Comparison of ENCODE assay signal across 10 mouse cellular contexts in the genomic region with DNA sequence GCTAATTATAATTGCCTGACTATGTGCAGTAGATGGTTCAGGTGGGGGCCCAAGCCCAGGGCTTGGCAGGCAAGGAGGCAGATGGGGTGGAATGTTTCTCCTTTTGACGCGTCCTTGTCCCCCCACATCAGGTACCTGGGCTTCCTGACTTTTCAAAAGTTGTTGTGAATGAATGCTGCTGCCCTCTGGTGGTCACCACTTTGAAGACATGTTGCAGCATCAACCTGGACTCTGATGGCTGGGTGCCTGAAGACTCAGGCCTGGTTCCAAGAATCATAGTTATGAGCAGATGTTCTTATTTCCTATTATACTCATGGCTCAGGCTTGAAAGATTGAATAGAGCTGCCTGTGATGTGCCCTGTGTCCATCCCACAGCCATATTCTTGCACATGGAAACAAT.
A peak's percentile ranks its signal among the peaks of the same experiment; 100 is the strongest.
DNase-seq lines count a peak whose midpoint lies in the region; TF ChIP-seq lines count a peak whose summit lies in the region.
"Had no signal": no experiment of that assay in that cellular context is flagged by ENCODE, and none has a peak within 500 bp of the region (broad histone marks: within the 10 kb centered on the region; RNA-seq: fewer than 3 reads in every experiment).

No protein-coding gene starts in this region.

- H3K36me3 ChIP-seq in spleen, adult 2 months (ENCODE audit: control insufficient read depth, insufficient read depth, low read length), result no peaks in the 10 kb centered on the region
- no peaks in the 10 kb centered on the region for H3K36me3 ChIP-seq in midbrain, embryonic 10.5 days
- H3K36me3 ChIP-seq: hindbrain, embryonic 15.5 days had no signal

- H3K4me1 ChIP-seq in spleen, adult 2 months (ENCODE audit: control insufficient read depth, insufficient read depth, insufficient read length), result no peaks in the 10 kb centered on the region
- no peaks in the 10 kb centered on the region for H3K4me1 ChIP-seq in midbrain, embryonic 10.5 days
- H3K4me1 ChIP-seq: hindbrain, embryonic 15.5 days had no signal

- H3K27ac ChIP-seq in spleen, adult 2 months (ENCODE audit: insufficient read depth, low read length), result no peak overlapping the region
- H3K27ac ChIP-seq in midbrain, embryonic 10.5 days (replicated peaks), result no peak overlapping the region
- H3K27ac ChIP-seq: hindbrain, embryonic 15.5 days had no signal

- H3K27me3 ChIP-seq in spleen, adult 2 months (ENCODE audit: control insufficient read depth, insufficient read depth, low read length), result no peaks in the 10 kb centered on the region
- no peaks in the 10 kb centered on the region for H3K27me3 ChIP-seq in midbrain, embryonic 10.5 days (ENCODE audit: low read depth, poor library complexity, severe bottlenecking)
- H3K27me3 ChIP-seq: hindbrain, embryonic 15.5 days had no signal

- WGBS in spleen, adult 2 months, result 39% methylated on average over 2 of the region's 2 CpGs
- 46% methylated on average over 2 of the region's 2 CpGs for WGBS in midbrain, embryonic 10.5 days

- peak; percentile 2 to 8 for DNase-seq in frontal cortex, postnatal 25 days (ENCODE audit: low spot score in 2 of 2)
- DNase-seq in frontal cortex, postnatal 14 days (ENCODE audit: low spot score in 2 of 2), result no peak
- peak in 1 of 2 experiments; percentile 17 for DNase-seq in spleen, adult 2 months (ENCODE audit: low read depth in 1 of 2, low spot score in 2 of 2)
- DNase-seq in spleen, postnatal 4 days (ENCODE audit: low spot score in 2 of 2), result no peak
- peak; percentile 10 for DNase-seq in cerebellum, adult 9-10 months
- peak; percentile 7 to 13 for DNase-seq in layer of hippocampus, adult 8-10 months (ENCODE audit: low spot score in 2 of 2)
- DNase-seq in retina, embryonic 14.5 days (ENCODE audit: low spot score), result peak; percentile 18
- DNase-seq in midbrain, embryonic 10.5 days (ENCODE audit: low spot score), result no peak

- no peak overlapping the region for H3K4me3 ChIP-seq in spleen, adult 2 months (ENCODE audit: extremely low read depth, insufficient read depth, insufficient read length)
- H3K4me3 ChIP-seq in midbrain, embryonic 10.5 days, result no peak overlapping the region
- H3K4me3 ChIP-seq: hindbrain, embryonic 15.5 days; myocyte had no signal

- H3K9me3 ChIP-seq in midbrain, embryonic 10.5 days (replicated peaks), result no peaks in the 10 kb centered on the region
- H3K9me3 ChIP-seq: hindbrain, embryonic 15.5 days had no signal

- TF ChIP-seq POLR2A in spleen, adult 2 months (IDR thresholded peaks at IDR 0.05; ENCODE audit: low read depth, low read length), result no peak

- TF ChIP-seq CTCF in spleen, adult 2 months (IDR thresholded peaks at IDR 0.05; ENCODE audit: extremely low read depth, insufficient read depth, insufficient read length, insufficient replicate concordance), result peak; percentile 29; the same call in 1 of the 2 replicates

Comparison
In these comparisons a context has a peak if more than half of its experiments do, and no peak if none do; other contexts are left out.
1. DNase-seq: peak in frontal cortex, postnatal 25 days (2 of 2), cerebellum, adult 9-10 months (single experiment), layer of hippocampus, adult 8-10 months (2 of 2) and retina, embryonic 14.5 days (single experiment); none in frontal cortex, postnatal 14 days (0 of 2), spleen, postnatal 4 days (0 of 2) and midbrain, embryonic 10.5 days (single experiment).